Mouse (Mus musculus): Measurements from ENCODE around the gene Cdca8. TPM values are rescaled to one million over a fixed set of nuclear protein-coding genes. Genes with fewer than 3 reads are reported as not detected.

Cdca8 gene
- polyA plus RNA-seq, 1 experiment from 2014 or later = 98.7 TPM

DNA sequence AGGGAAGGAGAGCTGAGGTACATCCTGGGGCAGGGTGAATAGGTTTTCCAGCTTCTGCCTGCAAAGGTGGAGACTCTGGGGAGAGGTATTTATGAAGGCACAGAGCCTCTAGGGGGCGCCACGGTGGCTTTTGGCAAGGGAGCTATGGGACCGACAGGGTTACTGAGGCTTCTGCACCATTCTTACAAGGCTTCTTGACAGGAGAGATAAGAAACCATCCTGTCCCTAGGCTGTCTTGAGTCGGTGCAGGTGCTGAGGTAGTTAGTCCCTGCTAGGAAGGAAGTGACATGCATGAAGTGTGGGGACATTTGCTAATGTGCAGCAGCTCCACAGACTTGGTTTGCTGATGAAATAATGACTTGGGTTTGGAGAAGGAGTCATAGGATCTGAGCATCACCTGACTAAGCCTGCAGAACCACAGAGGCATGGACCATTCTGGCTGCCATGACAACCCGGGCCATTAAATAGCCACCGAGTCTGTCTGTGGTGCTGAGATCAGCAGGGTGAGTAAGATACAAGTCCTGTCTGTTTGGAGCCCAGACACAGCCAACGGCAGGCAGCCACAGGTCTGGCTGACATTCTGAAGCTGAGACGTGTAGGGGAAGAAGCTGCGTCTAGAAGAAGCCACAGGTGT lies 44.9 kb upstream of the Cdca8 start:
- H3K27me3 ChIP-seq (ENCODE audit: control insufficient read depth, insufficient read depth, low read length) = peaks cover 87% of the 10 kb centered on the region
- no peak overlapping the region for H3K9ac ChIP-seq (ENCODE audit: low read length)
- H3K4me2 ChIP-seq (ENCODE audit: low read length) = no peak overlapping the region

DNA sequence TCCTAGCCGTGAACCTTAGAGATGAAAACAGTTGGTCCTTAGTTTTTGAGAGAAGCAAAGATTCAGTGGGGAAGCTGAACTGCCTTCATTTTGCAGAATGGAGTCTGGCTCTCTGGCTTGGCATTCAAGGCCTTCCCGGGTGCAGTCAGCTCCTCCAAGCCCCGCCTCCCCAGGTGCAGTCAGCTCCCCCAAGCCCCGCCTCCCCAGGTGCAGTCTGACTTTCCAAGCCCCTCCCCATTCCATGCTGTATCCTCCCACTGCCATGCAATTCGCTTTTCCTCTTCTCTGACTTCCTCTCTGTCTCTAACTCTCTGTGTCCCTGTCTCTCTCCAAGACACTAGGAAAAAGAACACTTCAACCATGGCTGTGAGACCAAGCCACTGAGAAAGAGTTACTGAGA lies 39.1 kb upstream of the Cdca8 start:
- H3K27ac ChIP-seq (replicated peaks in 1 of 2; ENCODE audit: control insufficient read depth in 1 of 2, insufficient read depth in 1 of 2, low read depth in 2 of 2, low read length in 2 of 2) = no peak overlapping the region
- no peak overlapping the region for H3K4me2 ChIP-seq (ENCODE audit: low read length)
- 30% methylated on average over 5 of the region's 5 CpGs for WGBS
- no peak overlapping the region for H3K9ac ChIP-seq (ENCODE audit: low read length)
- no peaks in the 10 kb centered on the region for H3K9me3 ChIP-seq (ENCODE audit: control insufficient read depth, low read length)
- H3K36me3 ChIP-seq (ENCODE audit: control insufficient read depth, insufficient read depth, low read length) = no peaks in the 10 kb centered on the region
- ATAC-seq (ENCODE audit: insufficient number of reproducible peaks, insufficient read depth, low FRiP score, low read depth) = no peak
- no peak overlapping the region for H3K4me3 ChIP-seq (ENCODE audit: control insufficient read depth in 1 of 2, insufficient read depth in 1 of 2, low read depth in 1 of 2, low read length in 2 of 2)
- peaks cover 35% of the 10 kb centered on the region for H3K27me3 ChIP-seq (ENCODE audit: control insufficient read depth, insufficient read depth, low read length)
- no peaks in the 10 kb centered on the region for H3K4me1 ChIP-seq (ENCODE audit: control insufficient read depth in 2 of 2, insufficient read depth in 2 of 2, low read length in 2 of 2)

More for the DNA sequence above, 44.9 kb upstream of the Cdca8 start:
- no peaks in the 10 kb centered on the region for H3K9me3 ChIP-seq (ENCODE audit: control insufficient read depth, low read length)
- WGBS = 17% methylated on average over 9 of the region's 9 CpGs
- H3K27ac ChIP-seq (replicated peaks in 1 of 2; ENCODE audit: control insufficient read depth in 1 of 2, insufficient read depth in 1 of 2, low read depth in 2 of 2, low read length in 2 of 2) = no peak overlapping the region
- peaks cover 0 to 11% of the 10 kb centered on the region in 2 experiments; a peak in 3 of 4 replicates for H3K4me1 ChIP-seq (ENCODE audit: control insufficient read depth in 2 of 2, insufficient read depth in 2 of 2, low read length in 2 of 2)
- no peaks in the 10 kb centered on the region for H3K36me3 ChIP-seq (ENCODE audit: control insufficient read depth, insufficient read depth, low read length)
- ATAC-seq (ENCODE audit: insufficient number of reproducible peaks, insufficient read depth, low FRiP score, low read depth) = no peak
- H3K4me3 ChIP-seq (ENCODE audit: control insufficient read depth in 1 of 2, insufficient read depth in 1 of 2, low read depth in 1 of 2, low read length in 2 of 2) = no peak overlapping the region

DNA sequence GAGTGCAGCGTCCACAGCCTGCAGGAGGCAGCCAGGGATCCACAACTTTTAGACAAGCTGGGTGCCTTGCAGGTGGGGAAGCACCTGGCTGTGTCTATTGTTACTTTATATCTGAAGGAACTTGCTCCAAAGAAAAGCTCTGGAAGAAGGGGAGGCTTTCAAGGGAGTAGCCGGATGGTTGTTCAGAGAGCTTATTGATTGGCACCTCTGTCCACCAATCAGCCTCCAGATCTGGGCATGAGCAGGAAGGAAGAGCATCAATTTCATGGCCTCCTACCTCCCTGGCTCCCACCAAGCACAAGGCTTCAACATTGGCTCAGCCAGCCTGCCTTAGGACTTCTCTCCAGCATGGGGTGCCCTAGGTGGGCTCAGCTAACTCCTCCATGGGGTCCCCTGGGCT lies 34.2 kb upstream of the Cdca8 start:
- no peak for ATAC-seq (ENCODE audit: insufficient number of reproducible peaks, insufficient read depth, low FRiP score, low read depth)
- H3K4me2 ChIP-seq (ENCODE audit: low read length) = no peak overlapping the region
- 0 out of 2 replicates have a peak, but pooled peaks cover 11% of the 10 kb centered on the region for H3K27me3 ChIP-seq (ENCODE audit: control insufficient read depth, insufficient read depth, low read length)
- H3K4me3 ChIP-seq (ENCODE audit: control insufficient read depth in 1 of 2, insufficient read depth in 1 of 2, low read depth in 1 of 2, low read length in 2 of 2) = no peak overlapping the region
- no peaks in the 10 kb centered on the region for H3K36me3 ChIP-seq (ENCODE audit: control insufficient read depth, insufficient read depth, low read length)
- H3K9ac ChIP-seq (ENCODE audit: low read length) = no peak overlapping the region
- WGBS = 72% methylated on average over 2 of the region's 2 CpGs
- no peak overlapping the region for H3K27ac ChIP-seq (replicated peaks in 1 of 2; ENCODE audit: control insufficient read depth in 1 of 2, insufficient read depth in 1 of 2, low read depth in 2 of 2, low read length in 2 of 2)
- H3K9me3 ChIP-seq (ENCODE audit: control insufficient read depth, low read length) = no peaks in the 10 kb centered on the region
- no peaks in the 10 kb centered on the region for H3K4me1 ChIP-seq (ENCODE audit: control insufficient read depth in 2 of 2, insufficient read depth in 2 of 2, low read length in 2 of 2)

DNA sequence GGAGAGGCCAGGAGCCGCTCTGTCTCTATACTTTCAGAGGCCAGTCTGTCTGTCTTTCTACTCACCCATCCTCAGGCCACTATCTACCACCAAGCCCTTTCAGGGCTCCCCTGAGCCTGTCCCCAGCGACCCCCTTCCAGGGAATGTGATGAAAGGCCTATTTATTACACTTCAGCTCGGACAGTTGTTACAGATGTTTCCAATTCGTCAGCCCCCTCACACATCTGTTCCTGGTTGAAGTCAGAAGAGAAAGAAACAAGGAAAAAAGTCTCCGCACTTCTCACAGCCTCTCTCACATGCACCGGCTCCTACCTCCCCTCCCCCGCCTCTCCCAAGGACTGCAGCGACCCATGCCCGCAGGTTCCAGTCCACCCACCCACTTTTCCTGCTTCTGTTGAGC lies 33.2 kb upstream of the Cdca8 start:
- Histone ChIP-seq H3K27ac (replicated peaks in 1 of 2; ENCODE audit: control insufficient read depth in 1 of 2, insufficient read depth in 1 of 2, low read depth in 2 of 2, low read length in 2 of 2) (no peak overlapping the region), H3K36me3 (ENCODE audit: control insufficient read depth, insufficient read depth, low read length) (no peaks in the 10 kb centered on the region), H3K9me3 (ENCODE audit: control insufficient read depth, low read length) (no peaks in the 10 kb centered on the region), H3K4me3 (ENCODE audit: control insufficient read depth in 1 of 2, insufficient read depth in 1 of 2, low read depth in 1 of 2, low read length in 2 of 2) (no peak overlapping the region), H3K4me1 (ENCODE audit: control insufficient read depth in 2 of 2, insufficient read depth in 2 of 2, low read length in 2 of 2) (no peaks in the 10 kb centered on the region), H3K4me2 (ENCODE audit: low read length) (no peak overlapping the region), H3K9ac (ENCODE audit: low read length) (no peak overlapping the region), H3K27me3 (ENCODE audit: control insufficient read depth, insufficient read depth, low read length) (0 out of 2 replicates have a peak, but pooled peaks cover 11% of the 10 kb centered on the region)
- 43% methylated on average over 9 of the region's 9 CpGs for WGBS
- no peak for ATAC-seq (ENCODE audit: insufficient number of reproducible peaks, insufficient read depth, low FRiP score, low read depth)

DNA sequence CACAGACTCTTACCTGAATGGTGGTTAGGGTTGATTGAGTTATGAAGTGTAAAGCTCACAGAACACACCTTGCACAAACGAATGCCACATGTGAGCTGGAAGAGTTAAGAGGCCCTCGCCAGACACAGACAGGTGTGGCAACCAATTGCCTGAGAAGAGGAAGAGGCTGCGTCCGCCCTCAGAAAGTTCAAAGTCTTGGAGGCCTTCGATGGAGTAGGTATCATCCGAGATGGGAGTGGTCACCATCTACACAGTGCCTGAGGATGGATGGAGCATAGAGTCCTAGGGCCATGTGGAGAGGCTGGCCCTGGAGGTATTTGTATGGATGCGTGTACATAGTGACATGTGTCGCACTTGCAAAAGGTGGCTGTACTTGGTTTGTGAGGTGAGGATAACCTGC lies 32.0 kb upstream of the Cdca8 start:
- no peak overlapping the region for H3K27ac ChIP-seq (replicated peaks in 1 of 2; ENCODE audit: control insufficient read depth in 1 of 2, insufficient read depth in 1 of 2, low read depth in 2 of 2, low read length in 2 of 2)
- WGBS = 80% methylated on average over 8 of the region's 8 CpGs
- H3K9ac ChIP-seq (ENCODE audit: low read length) = no peak overlapping the region
- no peaks in the 10 kb centered on the region for H3K36me3 ChIP-seq (ENCODE audit: control insufficient read depth, insufficient read depth, low read length)
- H3K4me1 ChIP-seq (ENCODE audit: control insufficient read depth in 2 of 2, insufficient read depth in 2 of 2, low read length in 2 of 2) = no peaks in the 10 kb centered on the region
- no peak overlapping the region for H3K4me3 ChIP-seq (ENCODE audit: control insufficient read depth in 1 of 2, insufficient read depth in 1 of 2, low read depth in 1 of 2, low read length in 2 of 2)
- H3K4me2 ChIP-seq (ENCODE audit: low read length) = no peak overlapping the region
- no peaks in the 10 kb centered on the region for H3K9me3 ChIP-seq (ENCODE audit: control insufficient read depth, low read length)
- no peak for ATAC-seq (ENCODE audit: insufficient number of reproducible peaks, insufficient read depth, low FRiP score, low read depth)
- 0 out of 2 replicates have a peak, but pooled peaks cover 11% of the 10 kb centered on the region for H3K27me3 ChIP-seq (ENCODE audit: control insufficient read depth, insufficient read depth, low read length)

DNA sequence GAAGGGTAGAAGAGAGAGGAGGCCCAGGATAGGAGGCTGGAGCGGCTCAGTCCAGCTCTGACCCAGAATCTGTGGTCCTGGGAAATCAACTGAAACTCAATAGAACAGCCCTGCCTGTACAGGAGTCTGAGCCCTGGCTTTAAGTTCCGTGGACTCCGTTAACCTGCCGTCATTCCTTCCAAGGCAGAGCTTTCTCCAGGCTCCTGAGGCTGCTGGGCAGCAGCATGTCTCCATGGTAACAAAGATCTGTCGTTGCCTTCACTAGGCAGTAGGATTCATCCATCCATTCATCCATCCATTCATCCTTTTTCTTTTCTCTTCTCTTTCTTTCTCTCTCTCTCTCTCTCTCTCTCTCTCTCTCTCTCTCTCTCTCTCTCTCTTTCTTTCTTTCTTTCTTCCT lies 31.6 kb upstream of the Cdca8 start:
- ATAC-seq (ENCODE audit: insufficient number of reproducible peaks, insufficient read depth, low FRiP score, low read depth) = no peak
- 0 out of 2 replicates have a peak, but pooled peaks cover 11% of the 10 kb centered on the region for H3K27me3 ChIP-seq (ENCODE audit: control insufficient read depth, insufficient read depth, low read length)
- H3K36me3 ChIP-seq (ENCODE audit: control insufficient read depth, insufficient read depth, low read length) = no peaks in the 10 kb centered on the region
- no peaks in the 10 kb centered on the region for H3K9me3 ChIP-seq (ENCODE audit: control insufficient read depth, low read length)
- WGBS = 44% methylated on average over 5 of the region's 5 CpGs
- no peak overlapping the region for H3K9ac ChIP-seq (ENCODE audit: low read length)
- no peaks in the 10 kb centered on the region for H3K4me1 ChIP-seq (ENCODE audit: control insufficient read depth in 2 of 2, insufficient read depth in 2 of 2, low read length in 2 of 2)
- no peak overlapping the region for H3K4me2 ChIP-seq (ENCODE audit: low read length)
- H3K4me3 ChIP-seq (ENCODE audit: control insufficient read depth in 1 of 2, insufficient read depth in 1 of 2, low read depth in 1 of 2, low read length in 2 of 2) = no peak overlapping the region
- no peak overlapping the region for H3K27ac ChIP-seq (replicated peaks in 1 of 2; ENCODE audit: control insufficient read depth in 1 of 2, insufficient read depth in 1 of 2, low read depth in 2 of 2, low read length in 2 of 2)

DNA sequence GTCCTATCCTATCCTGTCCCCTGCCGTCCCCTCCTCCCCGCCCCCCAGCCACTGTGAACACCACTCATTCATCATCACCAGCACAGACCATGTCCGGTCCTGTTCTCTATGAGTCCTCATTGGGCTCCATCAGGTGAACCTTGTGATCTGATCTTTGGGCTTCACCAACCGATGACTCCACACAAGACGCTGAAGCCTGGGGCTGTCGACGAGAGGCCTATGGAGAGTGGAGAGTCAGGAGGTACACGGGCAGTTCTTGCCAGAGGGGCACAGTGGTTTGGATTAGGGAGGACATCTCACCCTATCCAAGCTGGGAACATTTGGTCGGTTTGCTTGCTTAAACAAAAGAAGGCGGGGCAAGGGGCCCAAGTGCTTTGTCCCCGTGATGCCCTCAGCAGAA lies 31.1 kb upstream of the Cdca8 start:
- Histone ChIP-seq H3K9ac (ENCODE audit: low read length) (no peak overlapping the region), H3K9me3 (ENCODE audit: control insufficient read depth, low read length) (no peaks in the 10 kb centered on the region), H3K27ac (replicated peaks in 1 of 2; ENCODE audit: control insufficient read depth in 1 of 2, insufficient read depth in 1 of 2, low read depth in 2 of 2, low read length in 2 of 2) (no peak overlapping the region), H3K4me1 (ENCODE audit: control insufficient read depth in 2 of 2, insufficient read depth in 2 of 2, low read length in 2 of 2) (no peaks in the 10 kb centered on the region), H3K4me3 (ENCODE audit: control insufficient read depth in 1 of 2, insufficient read depth in 1 of 2, low read depth in 1 of 2, low read length in 2 of 2) (no peak overlapping the region), H3K36me3 (ENCODE audit: control insufficient read depth, insufficient read depth, low read length) (no peaks in the 10 kb centered on the region), H3K4me2 (ENCODE audit: low read length) (no peak overlapping the region), H3K27me3 (ENCODE audit: control insufficient read depth, insufficient read depth, low read length) (0 out of 2 replicates have a peak, but pooled peaks cover 11% of the 10 kb centered on the region)
- ATAC-seq (ENCODE audit: insufficient number of reproducible peaks, insufficient read depth, low FRiP score, low read depth) = no peak
- 59% methylated on average over 11 of the region's 11 CpGs for WGBS

All from heart, embryonic 14.5 days (tissue).